Mouse (Mus musculus): ENCODE results near the gene Olfr883. TPM values are rescaled to one million over a fixed set of nuclear protein-coding genes. Genes with fewer than 3 reads are reported as not detected.

Gene Olfr883
- polyA plus RNA-seq (2014; fragmentation: Illumina TruSeq; extraction: RNeasy Lipid Tissue Mini Kit (QIAGEN cat#74804)): not detected

GRCm38 (mm10) chr9:38025508-38025907 lies at the start of gene Olfr883:
Gene Olfr883, plus strand, starts transcription at chr9:38025808.

DNA sequence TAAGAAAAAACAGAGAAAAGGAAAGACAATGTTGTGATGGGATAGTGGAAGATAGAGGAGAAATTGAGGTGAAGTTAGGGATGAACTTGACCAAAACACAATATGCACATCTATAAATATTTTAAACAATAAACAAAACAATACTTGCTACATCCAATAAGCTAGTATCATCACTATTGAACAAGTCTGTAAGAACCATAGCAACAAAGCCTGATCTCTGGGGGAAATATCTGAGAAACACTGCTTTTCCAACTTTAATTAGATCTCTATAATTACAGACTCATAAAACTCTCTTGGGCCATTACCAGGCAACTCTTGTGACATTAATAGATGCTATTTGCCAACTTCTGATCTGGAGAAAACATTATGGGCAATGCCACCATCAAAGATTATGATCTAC lies 34.1 kb upstream of the Olfr883 start, which contains the start of gene Olfr881:
Gene Olfr881 (plus strand): TSS at position 301 of the 400 bp plus-strand sequence.

DNA sequence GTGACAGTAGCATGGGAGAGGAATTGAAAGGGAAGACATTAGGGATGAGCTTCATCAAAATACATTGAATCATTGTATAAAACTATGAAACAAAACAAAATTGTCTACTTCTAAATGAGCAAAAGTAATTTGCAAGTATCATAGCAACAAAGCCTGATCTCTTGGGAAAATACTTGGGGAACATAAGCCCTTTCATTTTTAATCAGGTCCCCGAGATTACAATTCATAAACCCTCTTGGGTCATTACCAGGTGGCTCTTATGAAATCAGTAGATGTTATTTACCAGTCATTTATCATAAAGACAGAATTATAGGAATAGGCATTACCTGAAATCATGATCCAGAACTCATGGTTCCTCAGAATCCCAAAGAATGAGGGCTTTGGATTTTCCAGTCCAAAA lies 20.6 kb downstream of the Olfr883 start, which contains the start of gene Olfr884:
Gene Olfr884 (plus strand): TSS at position 301 of the 400 bp plus-strand sequence.

DNA sequence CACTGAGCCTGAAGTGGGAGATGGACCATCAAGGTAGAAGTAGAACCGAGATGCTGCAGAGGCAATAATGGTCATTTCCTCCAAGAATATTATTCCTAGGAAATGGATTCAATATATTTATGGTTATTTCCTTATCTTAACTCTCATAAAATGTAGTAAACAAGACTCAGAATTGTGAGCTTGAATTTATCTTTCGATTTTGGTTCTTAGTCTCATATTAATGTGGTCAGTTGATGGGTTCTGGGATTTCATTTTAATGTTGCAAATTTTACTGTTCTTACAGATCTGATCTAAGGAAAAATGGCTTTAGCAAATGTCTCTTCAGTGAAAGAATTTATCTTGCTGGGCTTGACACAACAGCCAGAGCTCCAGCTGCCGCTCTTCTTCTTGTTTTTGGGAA lies 35.4 kb downstream of the Olfr883 start, which contains the start of gene Olfr885:
Gene Olfr885 (plus strand): TSS at position 301 of the 400 bp plus-strand sequence.

Other genes with a start within 250 kb of the Olfr883 start
- gene Olfr876, start 222.8 kb upstream of the Olfr883 start, polyA plus RNA-seq (2014; fragmentation: Illumina TruSeq; extraction: RNeasy Lipid Tissue Mini Kit (QIAGEN cat#74804)): not detected
- 0.20 TPM for gene Olfr877, start 171.5 kb upstream of the Olfr883 start, polyA plus RNA-seq (2014; fragmentation: Illumina TruSeq; extraction: RNeasy Lipid Tissue Mini Kit (QIAGEN cat#74804))
- gene Olfr145, start 129.1 kb upstream of the Olfr883 start, polyA plus RNA-seq (2014; fragmentation: Illumina TruSeq; extraction: RNeasy Lipid Tissue Mini Kit (QIAGEN cat#74804)): not detected
- gene Olfr878, start 108.0 kb upstream of the Olfr883 start, polyA plus RNA-seq (2014; fragmentation: Illumina TruSeq; extraction: RNeasy Lipid Tissue Mini Kit (QIAGEN cat#74804)): 0.51 TPM
- not detected for gene Olfr881, start 34.0 kb upstream of the Olfr883 start, polyA plus RNA-seq (2014; fragmentation: Illumina TruSeq; extraction: RNeasy Lipid Tissue Mini Kit (QIAGEN cat#74804))
- gene Olfr884, start 20.7 kb downstream of the Olfr883 start, polyA plus RNA-seq (2014; fragmentation: Illumina TruSeq; extraction: RNeasy Lipid Tissue Mini Kit (QIAGEN cat#74804)): not detected
- not detected for gene Olfr885, start 35.5 kb downstream of the Olfr883 start, polyA plus RNA-seq (2014; fragmentation: Illumina TruSeq; extraction: RNeasy Lipid Tissue Mini Kit (QIAGEN cat#74804))
- not detected for gene Olfr887, start 58.3 kb downstream of the Olfr883 start, polyA plus RNA-seq (2014; fragmentation: Illumina TruSeq; extraction: RNeasy Lipid Tissue Mini Kit (QIAGEN cat#74804))
- gene Olfr888, start 82.3 kb downstream of the Olfr883 start, polyA plus RNA-seq (2014; fragmentation: Illumina TruSeq; extraction: RNeasy Lipid Tissue Mini Kit (QIAGEN cat#74804)): not detected
- gene Olfr889, start 89.4 kb downstream of the Olfr883 start, polyA plus RNA-seq (2014; fragmentation: Illumina TruSeq; extraction: RNeasy Lipid Tissue Mini Kit (QIAGEN cat#74804)): not detected
- gene Olfr890, start 116.7 kb downstream of the Olfr883 start, polyA plus RNA-seq (2014; fragmentation: Illumina TruSeq; extraction: RNeasy Lipid Tissue Mini Kit (QIAGEN cat#74804)): not detected
- not detected for gene Olfr891, start 155.0 kb downstream of the Olfr883 start, polyA plus RNA-seq (2014; fragmentation: Illumina TruSeq; extraction: RNeasy Lipid Tissue Mini Kit (QIAGEN cat#74804))
- not detected for gene Olfr893, start 182.6 kb downstream of the Olfr883 start, polyA plus RNA-seq (2014; fragmentation: Illumina TruSeq; extraction: RNeasy Lipid Tissue Mini Kit (QIAGEN cat#74804))
- gene Olfr894, start 192.2 kb downstream of the Olfr883 start, polyA plus RNA-seq (2014; fragmentation: Illumina TruSeq; extraction: RNeasy Lipid Tissue Mini Kit (QIAGEN cat#74804)): not detected
- gene Olfr143, start 227.0 kb downstream of the Olfr883 start, polyA plus RNA-seq (2014; fragmentation: Illumina TruSeq; extraction: RNeasy Lipid Tissue Mini Kit (QIAGEN cat#74804)): not detected
- not detected for gene Olfr895, start 242.0 kb downstream of the Olfr883 start, polyA plus RNA-seq (2014; fragmentation: Illumina TruSeq; extraction: RNeasy Lipid Tissue Mini Kit (QIAGEN cat#74804))

Data from ovary, adult 10 weeks (tissue).